Mouse (Mus musculus): Measurements from ENCODE around the gene Ndufaf3. TPM values are rescaled to one million over a fixed set of nuclear protein-coding genes. Genes with fewer than 3 reads are reported as not detected.
"Not testable (repeated sequence)": the region's sequence is repeated elsewhere in the genome, so short reads cannot be mapped to it uniquely, and the experiment has no call there.

Gene Ndufaf3
- 54.5 and 58.3 TPM in 2 replicates for polyA plus RNA-seq (2016; fragmentation: Nextera tagmentation; extraction: Ambion mirVana)

GRCm38 (mm10) chr9:108566815-108567776 is at the start of gene Ndufaf3:
Gene Ndufaf3, minus strand, starts transcription at chr9:108567434.
- H3K27ac ChIP-seq: peak within 1 kb of the TSS; percentile 97
- peak within 1 kb of the TSS; percentile 61 for H3K4me3 ChIP-seq (replicated peaks)
- H3K4me1 ChIP-seq: peaks cover 51% of the 10 kb centered on the region
- peak within 1 kb of the TSS; percentile 68 for H3K9ac ChIP-seq
- H3K9me3 ChIP-seq: no peaks in the 10 kb centered on the region
- peak; percentile 80 for ATAC-seq (ENCODE audit: low FRiP score)
- H3K27me3 ChIP-seq: no peaks in the 10 kb centered on the region
- H3K4me2 ChIP-seq: peak within 1 kb of the TSS; percentile 98
- H3K36me3 ChIP-seq (replicated peaks): peaks cover 55% of the 10 kb centered on the region
- under 1% methylated on average over 73 of the region's 73 CpGs for WGBS

DNA sequence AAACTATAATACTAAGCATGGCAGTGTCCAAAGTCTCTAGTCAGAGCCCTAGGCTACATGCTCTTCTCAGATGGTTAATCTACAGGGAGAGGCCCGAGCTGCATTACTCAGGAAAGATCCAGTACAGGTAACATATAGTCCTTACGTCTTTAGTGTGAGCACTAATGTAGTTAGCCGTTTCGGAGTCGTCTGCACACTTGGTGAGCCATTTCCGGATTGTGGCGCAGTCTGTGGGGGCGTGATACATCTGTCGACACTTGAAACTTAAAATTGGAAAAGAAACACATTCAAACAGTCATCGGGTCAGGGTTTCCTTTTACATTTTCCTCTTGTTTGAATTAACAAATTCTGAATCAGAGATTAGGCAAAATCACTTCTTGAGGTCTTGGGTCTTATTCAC is 44.3 kb upstream of the Ndufaf3 start:
- WGBS: 98% methylated on average over 10 of the region's 10 CpGs

GRCm38 (mm10) chr9:108608889-108609288 is 41.7 kb upstream of the Ndufaf3 start:
- Histone ChIP-seq H3K9me3 (no peaks in the 10 kb centered on the region), H3K27me3 (no peaks in the 10 kb centered on the region), H3K4me3 (replicated peaks) (no peak overlapping the region), H3K36me3 (replicated peaks) (peaks cover 91% of the 10 kb centered on the region), H3K4me2 (no peak overlapping the region), H3K27ac (no peak overlapping the region), H3K4me1 (no peaks in the 10 kb centered on the region), H3K9ac (no peak overlapping the region)
- ATAC-seq (ENCODE audit: low FRiP score): no peak
- WGBS: 91% methylated on average over 4 of the region's 4 CpGs

More for the DNA sequence above, 44.3 kb upstream of the Ndufaf3 start:
- H3K9me3 ChIP-seq: no peaks in the 10 kb centered on the region
- H3K36me3 ChIP-seq (replicated peaks): peaks cover 86% of the 10 kb centered on the region
- H3K27me3 ChIP-seq: no peaks in the 10 kb centered on the region
- ATAC-seq (ENCODE audit: low FRiP score): no peak
- no peak overlapping the region for H3K4me3 ChIP-seq (replicated peaks)
- H3K4me1 ChIP-seq: no peaks in the 10 kb centered on the region
- H3K9ac ChIP-seq: no peak overlapping the region
- no peak overlapping the region for H3K27ac ChIP-seq
- no peak overlapping the region for H3K4me2 ChIP-seq

DNA sequence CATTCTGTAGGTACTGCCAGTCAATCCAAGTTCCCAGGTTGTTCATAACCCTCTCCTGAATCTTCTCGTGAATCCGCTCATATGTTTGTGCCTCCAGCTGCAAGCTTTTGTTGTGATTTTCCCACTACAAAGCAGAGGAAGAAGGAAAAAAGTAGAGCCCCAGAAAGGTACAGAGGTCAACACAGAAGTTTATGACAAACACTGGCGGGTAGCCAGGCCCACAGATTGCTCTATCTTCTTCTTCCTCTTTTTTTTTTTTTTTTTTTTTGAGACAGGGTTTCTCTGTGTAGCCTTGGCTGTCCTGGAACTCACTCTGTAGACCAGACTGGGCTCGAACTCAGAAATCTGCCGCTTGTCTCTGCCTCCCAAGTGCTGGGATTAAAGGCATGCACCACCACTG is 40.7 kb upstream of the Ndufaf3 start:
- ATAC-seq (ENCODE audit: low FRiP score); H3K9me3 ChIP-seq; H3K9ac ChIP-seq; H3K27ac ChIP-seq; H3K4me1 ChIP-seq; H3K4me3 ChIP-seq (replicated peaks); H3K4me2 ChIP-seq; H3K27me3 ChIP-seq: not testable (repeated sequence)
- peaks cover 93% of the 10 kb centered on the region for H3K36me3 ChIP-seq (replicated peaks)
- 94% methylated on average over 5 of the region's 5 CpGs for WGBS

GRCm38 (mm10) chr9:108601986-108602385 is 34.8 kb upstream of the Ndufaf3 start:
- Histone ChIP-seq H3K36me3 (replicated peaks) (peaks cover 38% of the 10 kb centered on the region), H3K4me2 (no peak overlapping the region), H3K9me3 (no peaks in the 10 kb centered on the region)

DNA sequence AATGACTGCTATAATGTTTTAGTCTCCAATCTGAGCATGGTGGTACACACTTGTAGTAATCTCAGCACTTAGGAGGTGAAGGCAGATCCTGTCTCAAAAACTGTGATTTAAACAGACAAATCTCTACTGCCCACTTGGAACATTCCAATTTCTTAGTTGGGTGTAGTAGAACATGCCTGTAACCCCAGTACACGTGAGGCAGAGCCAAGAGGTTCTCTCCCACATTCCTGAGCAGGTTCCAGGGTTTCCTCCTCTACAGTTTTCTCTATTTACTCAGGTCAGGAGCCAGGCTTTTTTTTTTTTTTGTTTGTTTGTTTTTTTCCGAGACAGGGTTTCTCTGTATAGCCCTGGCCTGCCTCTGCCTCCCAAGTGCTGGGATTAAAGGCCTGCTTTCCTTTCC is 32.8 kb upstream of the Ndufaf3 start:
- H3K9me3 ChIP-seq: no peaks in the 10 kb centered on the region
- H3K4me3 ChIP-seq (replicated peaks): no peak overlapping the region
- no peak overlapping the region for H3K9ac ChIP-seq
- peaks cover 21% of the 10 kb centered on the region for H3K36me3 ChIP-seq (replicated peaks)
- no peak overlapping the region for H3K27ac ChIP-seq
- H3K4me2 ChIP-seq: no peak overlapping the region
- ATAC-seq (ENCODE audit: low FRiP score): no peak
- WGBS: 69% methylated on average over 2 of the region's 2 CpGs
- H3K27me3 ChIP-seq: no peaks in the 10 kb centered on the region
- peaks cover 20% of the 10 kb centered on the region for H3K4me1 ChIP-seq

More at GRCm38 (mm10) chr9:108601986-108602385, 34.8 kb upstream of the Ndufaf3 start:
- Histone ChIP-seq H3K4me3 (replicated peaks) (no peak overlapping the region), H3K9ac (no peak overlapping the region), H3K27ac (no peak overlapping the region), H3K4me1 (peaks cover 9% of the 10 kb centered on the region), H3K27me3 (no peaks in the 10 kb centered on the region)
- ATAC-seq (ENCODE audit: low FRiP score): no peak
- 88% methylated on average over 4 of the region's 4 CpGs for WGBS

DNA sequence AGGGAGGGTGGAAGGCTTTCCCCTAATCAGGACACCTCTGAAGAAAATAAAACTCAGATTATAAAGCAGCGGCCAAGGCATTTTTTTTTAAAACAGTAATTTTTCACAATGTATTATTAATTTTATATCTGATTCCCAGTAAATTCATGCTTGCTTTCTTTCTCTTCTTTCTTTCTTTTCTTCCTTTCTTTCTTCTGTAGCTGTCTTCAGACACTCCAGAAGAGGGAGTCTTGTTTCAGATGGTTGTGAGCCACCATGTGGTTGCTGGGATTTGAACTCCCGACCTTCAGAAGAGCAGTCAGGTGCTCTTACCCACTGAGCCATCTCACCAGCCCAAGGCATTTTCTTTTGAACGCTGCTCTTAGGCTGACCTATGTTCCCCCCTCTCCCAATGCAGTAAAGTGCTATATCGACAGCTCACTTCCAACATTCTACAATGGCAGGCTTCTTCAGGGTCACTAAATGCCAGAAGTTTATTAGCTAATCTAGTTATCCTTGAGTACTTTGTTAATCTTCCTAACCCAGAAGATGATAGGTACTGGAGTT is 31.9 kb upstream of the Ndufaf3 start:
- Histone ChIP-seq H3K4me3 (replicated peaks) (no peak overlapping the region), H3K27ac (no peak overlapping the region), H3K4me1 (peaks cover 20% of the 10 kb centered on the region), H3K27me3 (no peaks in the 10 kb centered on the region), H3K9me3 (no peaks in the 10 kb centered on the region), H3K36me3 (replicated peaks) (peaks cover 13% of the 10 kb centered on the region), H3K4me2 (no peak overlapping the region), H3K9ac (no peak overlapping the region)
- ATAC-seq (ENCODE audit: low FRiP score): no peak
- whole genome bisulfite sequencing: 85% methylated on average over 4 of the region's 4 CpGs

- Histone ChIP-seq H3K36me3 (replicated peaks) (no peaks in the 10 kb centered on the region; the same call in 1 of the 2 replicates), H3K4me3 (replicated peaks) (peak within 1 kb of the TSS; percentile 76), H3K9ac (peak within 1 kb of the TSS; percentile 69), H3K9me3 (no peaks in the 10 kb centered on the region), H3K4me1 (peaks cover 20% of the 10 kb centered on the region), H3K27me3 (no peaks in the 10 kb centered on the region), H3K4me2 (peak within 1 kb of the TSS; percentile 92), H3K27ac (peak within 1 kb of the TSS; percentile 70)
- peak; percentile 85 for ATAC-seq (ENCODE audit: low FRiP score)
- under 1% methylated on average over 69 of the region's 69 CpGs for WGBS
These were observed 29.9 kb upstream of the Ndufaf3 start, which contains the start of gene P4htm for GRCm38 (mm10) chr9:108596998-108597764. Gene P4htm, minus strand, starts transcription at chr9:108597667.

- Histone ChIP-seq H3K9me3 (no peaks in the 10 kb centered on the region), H3K36me3 (replicated peaks) (no peaks in the 10 kb centered on the region; the same call in 1 of the 2 replicates), H3K4me1 (peaks cover 26% of the 10 kb centered on the region), H3K4me3 (replicated peaks) (no peak overlapping the region), H3K4me2 (no peak overlapping the region), H3K9ac (no peak overlapping the region), H3K27ac (no peak overlapping the region), H3K27me3 (no peaks in the 10 kb centered on the region)
- 87% methylated on average over 3 of the region's 3 CpGs for WGBS
- no peak for ATAC-seq (ENCODE audit: low FRiP score)
These were observed 27.1 kb upstream of the Ndufaf3 start for GRCm38 (mm10) chr9:108594354-108594753.

DNA sequence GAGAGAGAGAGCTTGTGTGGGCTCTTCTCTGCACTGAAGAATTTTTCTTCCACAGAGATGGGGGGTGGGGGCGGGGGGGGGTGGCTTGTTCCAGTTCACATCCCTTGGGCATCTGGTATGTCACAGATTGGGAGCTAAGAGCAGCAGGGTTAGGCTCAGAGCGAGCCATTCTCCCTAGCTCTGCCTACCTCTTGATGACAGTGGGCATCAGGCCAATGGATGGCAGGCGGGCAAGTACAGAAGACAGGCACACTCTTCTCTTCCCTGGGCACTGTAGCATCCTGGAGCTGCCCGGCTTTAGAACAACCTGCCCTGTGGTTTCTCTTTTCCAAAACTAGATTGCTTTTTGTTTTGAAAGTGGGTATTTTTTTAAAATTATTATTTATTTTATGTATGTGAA is 24.2 kb upstream of the Ndufaf3 start:
- peaks cover 41% of the 10 kb centered on the region for H3K4me1 ChIP-seq
- no peak for ATAC-seq (ENCODE audit: low FRiP score)

DNA sequence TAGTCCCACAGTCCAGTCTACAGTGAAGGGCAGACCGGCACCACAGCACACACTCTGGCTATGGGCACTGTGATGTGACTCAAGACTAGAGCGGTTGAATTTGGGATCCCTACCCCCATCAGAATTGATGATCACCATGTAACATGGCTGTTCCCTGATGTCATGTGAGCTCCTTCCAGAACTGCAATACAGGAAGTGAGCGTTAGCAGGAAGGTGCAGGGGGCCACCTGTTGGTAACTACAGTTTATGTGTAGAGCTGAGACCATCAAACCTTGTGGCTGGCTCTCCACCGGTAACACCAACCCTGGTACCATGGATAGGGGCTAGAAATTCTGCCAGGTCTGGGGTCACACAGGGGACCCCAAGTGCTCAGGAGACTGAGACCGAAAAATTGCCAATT is 22.0 kb upstream of the Ndufaf3 start:
- ATAC-seq (ENCODE audit: low FRiP score): no peak
- peak overlapping the region; percentile 99 for H3K27ac ChIP-seq
- no peaks in the 10 kb centered on the region; the same call in 1 of the 2 replicates for H3K36me3 ChIP-seq (replicated peaks)
- 78% methylated on average over 5 of the region's 5 CpGs for WGBS
- H3K4me3 ChIP-seq (replicated peaks): no peak overlapping the region
- H3K4me2 ChIP-seq: no peak overlapping the region
- H3K4me1 ChIP-seq: peaks cover 40% of the 10 kb centered on the region
- no peak overlapping the region for H3K9ac ChIP-seq
- H3K27me3 ChIP-seq: no peaks in the 10 kb centered on the region
- no peaks in the 10 kb centered on the region for H3K9me3 ChIP-seq

More for the DNA sequence above, 24.2 kb upstream of the Ndufaf3 start:
- Histone ChIP-seq H3K36me3 (replicated peaks) (no peaks in the 10 kb centered on the region; the same call in 1 of the 2 replicates), H3K27me3 (no peaks in the 10 kb centered on the region), H3K4me2 (no peak overlapping the region), H3K9ac (no peak overlapping the region), H3K9me3 (no peaks in the 10 kb centered on the region), H3K27ac (no peak overlapping the region), H3K4me3 (replicated peaks) (no peak overlapping the region)
- 87% methylated on average over 4 of the region's 4 CpGs for WGBS
